Mouse (Mus musculus) midbrain, embryonic 11.5 days (tissue): ENCODE results near the gene Gnb5. TPM values are rescaled to one million over a fixed set of nuclear protein-coding genes. Genes with fewer than 3 reads are reported as not detected.

Source experiments
- ATAC-seq: fragments of 200-750 bp; cut with Nextera tagmentation; 2 replicates; pipeline ENCODE4 v1.8.0; 2017; ENCODE audit warnings: moderate TSS enrichment, moderate library complexity; ENCODE audit not compliant: low FRiP score
- DNase-seq: peaks from one replicate; pipeline ENCODE4 v3.0.0; 2015; ENCODE audit warnings: low spot score; ENCODE audit errors: missing footprints
- H3K27ac ChIP-seq: fragments of 300-500 bp; sonication (generic); 2 replicates; pipeline ENCODE4 v1.5.1; 2014; ENCODE audit warnings: low read depth, low read length
- H3K27me3 ChIP-seq: fragments of 300-500 bp; sonication (generic); 2 replicates; pipeline ENCODE4 v1.6.1; 2014; ENCODE audit warnings: mild to moderate bottlenecking, low read length, moderate library complexity, mixed read lengths; ENCODE audit not compliant: control insufficient read depth, insufficient read depth
- H3K36me3 ChIP-seq: fragments of 300-500 bp; sonication (generic); 2 replicates; pipeline ENCODE4 v1.6.1; 2014; ENCODE audit warnings: mild to moderate bottlenecking, low read length, moderate library complexity, mixed read lengths; ENCODE audit not compliant: control insufficient read depth, insufficient read depth
- H3K4me1 ChIP-seq: fragments of 300-500 bp; sonication (generic); 2 replicates; pipeline ENCODE4 v1.6.1; 2014; ENCODE audit warnings: low read length; ENCODE audit not compliant: control insufficient read depth, insufficient read depth
- H3K4me2 ChIP-seq: fragments of 300-500 bp; sonication (generic); 2 replicates; pipeline ENCODE4 v1.6.1; 2014; ENCODE audit warnings: mild to moderate bottlenecking, moderate library complexity
- H3K4me3 ChIP-seq: fragments of 300-500 bp; sonication (generic); 2 replicates; pipeline ENCODE4 v1.5.1; 2014; ENCODE audit warnings: low read depth, low read length
- H3K9ac ChIP-seq: fragments of 300-500 bp; sonication (generic); 2 replicates; pipeline ENCODE4 v1.6.1; 2014; ENCODE audit warnings: low read length
- H3K9me3 ChIP-seq: fragments of 300-500 bp; sonication (generic); 2 replicates; pipeline ENCODE4 v1.6.1; 2016; ENCODE audit warnings: low read length; ENCODE audit not compliant: control insufficient read depth
- WGBS: fragments of 180-500 bp; shearing (Covaris S2); extraction: QIAGEN DNeasy Blood & Tissue Kit; methylation state at CpG from one replicate; pipeline ENCODE4 v1.1.7; 2014; 5-methylcytosine and 5-hydroxymethylcytosine counted together
- polyA plus RNA-seq: library from polyadenylated mRNA; unstranded; fragments of >200 nt; fragmentation: Nextera tagmentation; extraction: Ambion mirVana; gene quantifications from 2 replicates; pipeline ENCODE4 v1.2.1, GENCODE M21; 2014

The Gnb5 gene
- polyA plus RNA-seq, 1 experiment from 2014 or later = 33.1 TPM

- Histone ChIP-seq H3K4me3 (no peak overlapping the region), H3K4me2 (no peak overlapping the region), H3K27me3 (no peaks in the 10 kb centered on the region), H3K36me3 (peaks cover 11% of the 10 kb centered on the region), H3K9ac (no peak overlapping the region), H3K27ac (no peak overlapping the region), H3K4me1 (no peaks in the 10 kb centered on the region), H3K9me3 (no peaks in the 10 kb centered on the region)
- ATAC-seq = no peak
- peak; percentile 31 for DNase-seq
- WGBS = 85% methylated on average over 9 of the region's 9 CpGs
These were observed 77.7 kb downstream of the Gnb5 start for GRCm38 (mm10) chr9:75383785-75384184.

GRCm38 (mm10) chr9:75384337-75384962 lies 78.4 kb downstream of the Gnb5 start:
- H3K4me2 ChIP-seq = no peak overlapping the region
- H3K36me3 ChIP-seq = peaks cover 17% of the 10 kb centered on the region
- no peak overlapping the region for H3K9ac ChIP-seq
- no peaks in the 10 kb centered on the region for H3K9me3 ChIP-seq
- H3K4me3 ChIP-seq = no peak overlapping the region
- WGBS = 91% methylated on average over 3 of the region's 3 CpGs
- no peak overlapping the region for H3K27ac ChIP-seq
- ATAC-seq = peak; percentile 44; the same call in 1 of the 2 replicates
- peak; percentile 81 for DNase-seq
- H3K27me3 ChIP-seq = no peaks in the 10 kb centered on the region
- H3K4me1 ChIP-seq = no peaks in the 10 kb centered on the region

- H3K27me3 ChIP-seq = no peaks in the 10 kb centered on the region
- peaks cover 21% of the 10 kb centered on the region for H3K36me3 ChIP-seq
- H3K4me3 ChIP-seq = no peak overlapping the region
- H3K27ac ChIP-seq = no peak overlapping the region
- no peak overlapping the region for H3K4me2 ChIP-seq
- ATAC-seq (no peak), DNase-seq (peak; percentile 85)
- WGBS = 85% methylated on average over 9 of the region's 9 CpGs
- H3K9ac ChIP-seq = no peak overlapping the region
- H3K4me1 ChIP-seq = no peaks in the 10 kb centered on the region
- H3K9me3 ChIP-seq = no peaks in the 10 kb centered on the region
These were observed 79.3 kb downstream of the Gnb5 start for GRCm38 (mm10) chr9:75385218-75385974.

- H3K27me3 ChIP-seq = no peaks in the 10 kb centered on the region
- no peak for ATAC-seq
- H3K9me3 ChIP-seq = no peaks in the 10 kb centered on the region
- H3K4me2 ChIP-seq = no peak overlapping the region
- H3K36me3 ChIP-seq = peaks cover 36% of the 10 kb centered on the region
- no peaks in the 10 kb centered on the region for H3K4me1 ChIP-seq
- no peak overlapping the region for H3K9ac ChIP-seq
- no peak overlapping the region for H3K27ac ChIP-seq
- 88% methylated on average over 12 of the region's 12 CpGs for WGBS
- DNase-seq = peak; percentile 19
- H3K4me3 ChIP-seq = no peak overlapping the region
These were observed 87.2 kb downstream of the Gnb5 start for GRCm38 (mm10) chr9:75393251-75393650.

Other genes starting within 250 kb of the Gnb5 start
- gene Myo5a, start 235.3 kb upstream of the Gnb5 start, polyA plus RNA-seq = 27.9 and 29.2 TPM in 2 replicates
- 0.40 and 0.56 TPM in 2 replicates for gene Myo5c, start 74.3 kb upstream of the Gnb5 start, polyA plus RNA-seq
- gene Bcl2l10, start 41.5 kb downstream of the Gnb5 start, polyA plus RNA-seq = not detected in 2 replicates
- 193 and 199 TPM in 2 replicates for gene Mapk6, start 103.7 kb downstream of the Gnb5 start, polyA plus RNA-seq
- gene Leo1, start 135.2 kb downstream of the Gnb5 start, polyA plus RNA-seq = 45.2 and 49.9 TPM in 2 replicates